Mouse (Mus musculus) central nervous system, embryonic 11.5 days (tissue): ENCODE measurements around the gene Bcl2l14. TPM values are rescaled to one million over a fixed set of nuclear protein-coding genes. Genes with fewer than 3 reads are reported as not detected.

Source experiments
- polyA plus RNA-seq: library from polyadenylated mRNA; depleted of rRNA; stranded (reverse); fragments of >200 nt; gene quantifications from 2 replicates; pipeline ENCODE4 v1.2.3, GENCODE M21; 2012; rRNA removed

The Bcl2l14 gene
- polyA plus RNA-seq: 0.02 and 0.09 TPM in 2 replicates

GRCm38 (mm10) chr6:134396018-134396417, at the start of gene Bcl2l14:
Bcl2l14 (plus strand) TSS chr6:134396318.

Other genes starting within 250 kb of the Bcl2l14 start
- 30.6 and 40.2 TPM in 2 replicates for gene Lrp6, start 170.6 kb downstream of the Bcl2l14 start, polyA plus RNA-seq
- 0.55 and 1.0 TPM in 2 replicates for gene Mansc1, start 236.2 kb downstream of the Bcl2l14 start, polyA plus RNA-seq
- gene Borcs5, start 243.2 kb downstream of the Bcl2l14 start, polyA plus RNA-seq: 10.6 and 12.6 TPM in 2 replicates